Mouse (Mus musculus): ENCODE results near the gene Ano6.

Gene Ano6

GRCm38 (mm10) chr15:95797144-95797983 is 6.7 kb downstream of the Ano6 start:
- DNase-seq (ENCODE audit: low spot score in 2 of 2), result no peak

GRCm38 (mm10) chr15:95798266-95798665 is 7.6 kb downstream of the Ano6 start:
- no peak for DNase-seq (ENCODE audit: low spot score in 2 of 2)

- no peak for DNase-seq (ENCODE audit: low spot score in 2 of 2)
Measured at GRCm38 (mm10) chr15:95799632-95800031, 9.0 kb downstream of the Ano6 start.

- DNase-seq (ENCODE audit: low spot score in 2 of 2), result no peak
Measured at GRCm38 (mm10) chr15:95800051-95800450, 9.4 kb downstream of the Ano6 start.

GRCm38 (mm10) chr15:95801261-95801979 is 10.8 kb downstream of the Ano6 start:
- no peak for DNase-seq (ENCODE audit: low spot score in 2 of 2)

GRCm38 (mm10) chr15:95802140-95802539 is 11.5 kb downstream of the Ano6 start:
- no peak for DNase-seq (ENCODE audit: low spot score in 2 of 2)

GRCm38 (mm10) chr15:95802762-95803161 is 12.1 kb downstream of the Ano6 start:
- DNase-seq (ENCODE audit: low spot score in 2 of 2), result no peak

- DNase-seq (ENCODE audit: low spot score in 2 of 2), result no peak
Measured at GRCm38 (mm10) chr15:95803484-95803883, 12.8 kb downstream of the Ano6 start.

GRCm38 (mm10) chr15:95804255-95804654 is 13.6 kb downstream of the Ano6 start:
- no peak for DNase-seq (ENCODE audit: low spot score in 2 of 2)

GRCm38 (mm10) chr15:95805022-95805471 is 14.4 kb downstream of the Ano6 start:
- DNase-seq (ENCODE audit: low spot score in 2 of 2), result no peak

- DNase-seq (ENCODE audit: low spot score in 2 of 2), result no peak
Measured at GRCm38 (mm10) chr15:95807908-95808307, 17.3 kb downstream of the Ano6 start.

- DNase-seq (ENCODE audit: low spot score in 2 of 2), result no peak
Measured at GRCm38 (mm10) chr15:95810357-95810761, 19.7 kb downstream of the Ano6 start.

- no peak for DNase-seq (ENCODE audit: low spot score in 2 of 2)
Measured at GRCm38 (mm10) chr15:95812821-95813571, 22.4 kb downstream of the Ano6 start.

- no peak for DNase-seq (ENCODE audit: low spot score in 2 of 2)
Measured at GRCm38 (mm10) chr15:95817501-95817900, 26.9 kb downstream of the Ano6 start.

GRCm38 (mm10) chr15:95819249-95820035 is 28.8 kb downstream of the Ano6 start:
- DNase-seq (ENCODE audit: low spot score in 2 of 2), result no peak

- DNase-seq (ENCODE audit: low spot score in 2 of 2), result no peak
Measured at GRCm38 (mm10) chr15:95820142-95820541, 29.5 kb downstream of the Ano6 start.

GRCm38 (mm10) chr15:95820678-95821077 is 30.0 kb downstream of the Ano6 start:
- DNase-seq (ENCODE audit: low spot score in 2 of 2), result no peak

- no peak for DNase-seq (ENCODE audit: low spot score in 2 of 2)
Measured at GRCm38 (mm10) chr15:95822099-95822498, 31.5 kb downstream of the Ano6 start.

GRCm38 (mm10) chr15:95823383-95824306 is 33.0 kb downstream of the Ano6 start:
- DNase-seq (ENCODE audit: low spot score in 2 of 2), result no peak

- DNase-seq (ENCODE audit: low spot score in 2 of 2), result no peak
Measured at GRCm38 (mm10) chr15:95826516-95826915, 35.9 kb downstream of the Ano6 start.
